Mouse (Mus musculus) olfactory bulb, adult 2 months (tissue): ENCODE results near the gene Gabbr2.

Experiments used
- CTCF ChIP-seq: fragments of 200-500 bp; IDR thresholded peaks from 2 replicates; pipeline ENCODE4 v1.5.1; 2012; ENCODE audit warnings: low read depth, mild to moderate bottlenecking, low read length, moderate library complexity; ENCODE audit not compliant: insufficient read depth
- POLR2A ChIP-seq: fragments of 200-500 bp; IDR thresholded peaks from 2 replicates; pipeline ENCODE4 v1.6.1; 2012; ENCODE audit warnings: mild to moderate bottlenecking, low read depth, low read length, moderate library complexity; ENCODE audit not compliant: insufficient read depth

- TF ChIP-seq POLR2A (no peak), CTCF (no peak)
Observed at GRCm38 (mm10) chr4:46658946-46659345, 332.7 kb downstream of the Gabbr2 start.
